Mouse (Mus musculus): ENCODE data around the gene Gm3045.

DNA sequence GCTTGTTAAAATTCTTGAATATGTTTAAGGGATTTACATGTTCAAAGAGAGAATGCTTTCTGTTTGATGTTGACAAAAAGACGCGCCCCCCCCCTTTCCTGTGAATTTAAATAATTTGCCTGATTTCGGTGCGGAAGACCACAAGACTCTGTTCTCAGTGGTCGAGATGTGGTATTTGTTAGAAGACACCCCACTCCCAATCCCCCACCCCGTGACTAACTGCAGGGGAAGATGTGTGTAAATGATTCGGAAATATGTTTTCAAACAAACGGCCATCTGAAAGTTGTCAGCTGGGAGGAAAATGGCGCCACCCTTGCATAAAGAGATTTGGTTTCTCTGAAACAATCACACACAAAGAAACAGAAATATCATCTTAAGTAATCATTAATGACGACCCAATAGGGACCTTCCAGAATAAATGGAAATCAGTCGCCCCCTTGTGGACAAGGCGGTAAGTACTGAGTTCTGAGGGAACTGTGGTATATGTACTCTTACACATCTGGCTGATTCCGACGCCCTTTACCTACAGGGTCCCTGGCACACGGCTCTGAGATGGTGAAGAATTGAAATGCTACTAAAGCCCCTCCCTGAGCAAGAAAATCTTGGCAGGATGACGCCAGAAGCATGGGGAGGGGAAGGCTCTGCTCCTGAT, 4.2 kb upstream of the Gm3045 start:
- TF ChIP-seq TAL1 (IDR thresholded peaks at IDR 0.05; ENCODE audit: low read length) (no peak), GATA1 (IDR thresholded peaks at IDR 0.05; ENCODE audit: low read length) (no peak)
